Comparison of ENCODE assay signal across 8 mouse cellular contexts in the genomic region with DNA sequence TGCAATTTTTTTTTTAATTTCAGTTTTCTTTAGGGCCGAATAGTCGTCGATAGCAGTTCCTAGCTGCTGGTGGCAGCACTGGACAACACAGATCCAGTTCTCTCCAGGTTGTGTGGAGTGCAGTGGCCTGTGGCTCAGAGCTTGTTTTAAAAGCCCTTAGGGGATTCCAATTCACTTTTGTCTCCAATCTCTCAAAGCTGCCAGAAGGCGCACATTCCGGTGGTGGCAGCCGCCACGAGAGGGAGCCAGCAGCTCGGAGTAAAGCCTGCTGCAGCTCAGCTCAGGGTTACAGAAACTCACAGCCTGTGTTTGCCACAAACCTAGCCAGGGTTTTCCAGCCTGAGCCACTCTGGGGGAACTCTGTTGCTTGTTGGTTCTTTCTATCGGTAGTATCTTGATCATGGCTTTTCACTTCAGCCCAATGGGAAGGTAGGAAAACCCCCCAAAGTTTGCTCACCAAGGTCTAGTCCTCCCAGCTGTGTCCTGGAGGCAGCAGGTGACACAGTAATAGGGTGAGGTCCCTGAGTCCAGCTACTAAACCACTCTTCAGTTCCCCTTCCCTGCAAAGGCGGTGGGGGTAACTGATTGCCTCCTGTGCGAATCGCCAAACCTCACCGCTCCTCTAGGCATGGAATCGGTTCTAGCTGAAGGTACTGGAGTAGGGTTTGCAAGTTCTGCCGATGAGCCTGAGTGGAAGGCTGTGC. TPM values are rescaled to one million over a fixed set of nuclear protein-coding genes. Genes with fewer than 3 reads are reported as not detected.
A peak's percentile ranks its signal among the peaks of the same experiment; 100 is the strongest.
DNase-seq lines count a peak whose midpoint lies in the region; ATAC-seq lines count a peak whose summit lies in the region.

No protein-coding gene starts in this region.

- H3K36me3 ChIP-seq in liver, embryonic 11.5 days (ENCODE audit: control insufficient read depth, insufficient read depth, low read length), result no peaks in the 10 kb centered on the region

- H3K27me3 ChIP-seq in liver, embryonic 11.5 days (replicated peaks; ENCODE audit: control insufficient read depth, insufficient read depth, low read length), result no peaks in the 10 kb centered on the region

- no peak overlapping the region for H3K27ac ChIP-seq in liver, embryonic 11.5 days (ENCODE audit: low read depth, low read length)

- DNase-seq in ovary, postnatal 36 days (ENCODE audit: low spot score), result peak; percentile 65
- DNase-seq in ovary, adult 18-20 months (ENCODE audit: low spot score), result no peak
- DNase-seq in cerebellum, postnatal 10 days, result peak; percentile 87 to 88
- peak; percentile 30 to 70 for DNase-seq in frontal cortex, postnatal 14 days (ENCODE audit: low spot score in 2 of 2)
- DNase-seq in kidney, postnatal 10 days, result peak; percentile 81
- peak; percentile 55 for DNase-seq in liver, embryonic 11.5 days (ENCODE audit: low spot score)
- peak; percentile 88 for DNase-seq in retina, embryonic 14.5 days (ENCODE audit: low spot score)
- DNase-seq in c-Kit-positive CD71-positive TER-119-positive erythroid progenitor cells, embryonic 14.5 days (ENCODE audit: low spot score), result no peak

- no peak overlapping the region for H3K4me3 ChIP-seq in liver, embryonic 11.5 days (ENCODE audit: low read depth, low read length)

- H3K9me3 ChIP-seq in liver, embryonic 11.5 days (ENCODE audit: control insufficient read depth, low read length), result no peaks in the 10 kb centered on the region

- no peak overlapping the region for H3K9ac ChIP-seq in liver, embryonic 11.5 days (ENCODE audit: low read depth, low read length)

- 45% methylated on average over 15 of the region's 15 CpGs for WGBS in liver, embryonic 11.5 days

- ATAC-seq in liver, embryonic 11.5 days (replicated peaks; ENCODE audit: low FRiP score), result no peak

- H3K4me2 ChIP-seq in liver, embryonic 11.5 days, result no peak overlapping the region

- no peaks in the 10 kb centered on the region for H3K4me1 ChIP-seq in liver, embryonic 11.5 days (replicated peaks; ENCODE audit: control insufficient read depth, insufficient read depth, low read length)

RNA-seq across cellular contexts. Expression of a gene that starts 13.0 kb away (rescaled TPM):
- 0.08 and 0.21 TPM in 2 replicates for polyA plus RNA-seq in liver, embryonic 11.5 days (2014; fragmentation: Nextera tagmentation; extraction: Ambion mirVana)

Comparison
In these comparisons a context has a peak if more than half of its experiments do, and no peak if none do; other contexts are left out.
1. DNase-seq: peak in ovary, postnatal 36 days (single experiment), cerebellum, postnatal 10 days (2 of 2), frontal cortex, postnatal 14 days (2 of 2), kidney, postnatal 10 days (single experiment), liver, embryonic 11.5 days (single experiment) and retina, embryonic 14.5 days (single experiment); none in ovary, adult 18-20 months (single experiment) and c-Kit-positive CD71-positive TER-119-positive erythroid progenitor cells, embryonic 14.5 days (single experiment).